Mouse (Mus musculus) hindbrain, embryonic 16.5 days (tissue): ENCODE results near the gene Arhgap23. TPM values are rescaled to one million over a fixed set of nuclear protein-coding genes. Genes with fewer than 3 reads are reported as not detected.

Source experiments
- ATAC-seq: fragments of 200-750 bp; cut with Nextera tagmentation; 2 replicates; pipeline ENCODE4 v1.8.0; 2017; ENCODE audit warnings: moderate TSS enrichment, moderate library complexity
- H3K27ac ChIP-seq: fragments of 300-500 bp; sonication (generic); 2 replicates; pipeline ENCODE4 v1.5.1; 2014; ENCODE audit warnings: low read depth, mild to moderate bottlenecking, control low read depth, low read length, moderate library complexity
- H3K27me3 ChIP-seq: fragments of 300-500 bp; sonication (generic); replicated peaks from 2 replicates; pipeline ENCODE4 v1.6.1; 2014; ENCODE audit warnings: low read length; ENCODE audit not compliant: control insufficient read depth, insufficient read depth
- H3K36me3 ChIP-seq: fragments of 300-500 bp; sonication (generic); 2 replicates; pipeline ENCODE4 v1.6.1; 2014; ENCODE audit warnings: mild to moderate bottlenecking, low read length, moderate library complexity, mixed read lengths; ENCODE audit not compliant: control insufficient read depth, insufficient read depth
- H3K4me1 ChIP-seq: fragments of 300-500 bp; sonication (generic); 2 replicates; pipeline ENCODE4 v1.6.1; 2014; ENCODE audit warnings: low read depth, low read length; ENCODE audit not compliant: control insufficient read depth, insufficient read depth
- H3K4me2 ChIP-seq: fragments of 300-500 bp; sonication (generic); 2 replicates; pipeline ENCODE4 v1.6.1; 2014; ENCODE audit warnings: mild to moderate bottlenecking, low read length, control low read depth, moderate library complexity
- H3K4me3 ChIP-seq: fragments of 300-500 bp; sonication (generic); 2 replicates; pipeline ENCODE4 v1.5.1; 2014; ENCODE audit warnings: mild to moderate bottlenecking, low read length, control low read depth, moderate library complexity
- H3K9ac ChIP-seq: fragments of 300-500 bp; sonication (generic); 2 replicates; pipeline ENCODE4 v1.6.1; 2014; ENCODE audit warnings: low read depth, mild to moderate bottlenecking, control low read depth, low read length, moderate library complexity
- H3K9me3 ChIP-seq: fragments of 300-500 bp; sonication (generic); 2 replicates; pipeline ENCODE4 v1.6.1; 2014; ENCODE audit warnings: mild to moderate bottlenecking, low read length, moderate library complexity; ENCODE audit not compliant: control insufficient read depth
- WGBS: fragments of 180-500 bp; shearing (Covaris S2); extraction: QIAGEN DNeasy Blood & Tissue Kit; methylation state at CpG from one replicate; pipeline ENCODE4 v1.1.7; 2014; 5-methylcytosine and 5-hydroxymethylcytosine counted together
- polyA plus RNA-seq: library from polyadenylated mRNA; unstranded; fragments of >200 nt; fragmentation: Nextera tagmentation; extraction: Ambion mirVana; gene quantifications from 2 replicates; pipeline ENCODE4 v1.2.1, GENCODE M21; 2015

Arhgap23 gene
- polyA plus RNA-seq, 1 experiment from 2014 or later, result 9.4 TPM

DNA sequence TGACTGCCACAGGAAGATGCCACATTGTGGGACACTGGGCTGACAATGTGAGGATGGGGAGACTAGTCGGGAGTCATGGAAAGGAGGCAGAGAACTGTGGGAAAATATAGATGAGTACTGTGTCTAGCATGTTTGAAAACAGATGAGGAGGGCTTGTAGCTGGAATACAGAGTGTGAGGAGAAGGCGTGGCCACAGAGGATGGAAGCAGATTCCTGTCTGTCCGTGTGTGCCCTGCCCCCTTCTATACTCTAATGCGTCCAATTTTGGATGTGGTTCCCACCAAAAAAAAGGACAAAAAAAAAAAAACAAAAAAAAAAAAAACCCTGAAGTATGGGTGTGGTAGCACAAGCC is 13.4 kb downstream of the Arhgap23 start:
- H3K27ac ChIP-seq, result peak overlapping the region; percentile 13
- no peaks in the 10 kb centered on the region for H3K9me3 ChIP-seq
- H3K27me3 ChIP-seq, result no peaks in the 10 kb centered on the region
- H3K4me3 ChIP-seq, result peak overlapping the region; percentile 40
- peak overlapping the region; percentile 69 for H3K4me2 ChIP-seq
- peak overlapping the region; percentile 42 for H3K9ac ChIP-seq
- H3K4me1 ChIP-seq, result peaks cover 11% of the 10 kb centered on the region
- no peak for ATAC-seq
- H3K36me3 ChIP-seq, result no peaks in the 10 kb centered on the region
- WGBS, result 56% methylated on average over 4 of the region's 4 CpGs

DNA sequence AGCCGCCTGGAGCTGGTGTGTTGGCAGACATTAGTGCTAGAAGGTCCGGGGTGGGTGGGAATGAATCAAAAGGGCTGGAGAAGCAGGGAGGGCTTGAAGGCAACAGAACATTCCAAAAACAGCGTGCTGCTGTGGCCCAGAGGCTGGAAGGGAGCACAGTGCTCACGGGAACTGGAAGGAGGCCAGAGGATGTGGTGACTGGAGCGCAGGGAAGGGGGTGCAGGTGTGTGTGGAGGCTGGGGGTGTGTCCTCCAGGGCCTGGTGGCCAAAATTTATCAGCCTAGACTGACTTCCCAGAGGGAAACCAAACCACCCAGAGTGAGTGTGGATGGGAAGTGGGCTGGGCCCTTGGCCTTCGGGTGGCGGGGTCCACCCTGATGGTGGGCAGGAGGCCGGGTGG is 14.3 kb downstream of the Arhgap23 start:
- no peaks in the 10 kb centered on the region for H3K36me3 ChIP-seq
- H3K27ac ChIP-seq, result no peak overlapping the region
- no peak overlapping the region for H3K9ac ChIP-seq
- WGBS, result 75% methylated on average over 8 of the region's 8 CpGs
- H3K27me3 ChIP-seq, result no peaks in the 10 kb centered on the region
- no peak overlapping the region for H3K4me3 ChIP-seq
- H3K4me2 ChIP-seq, result no peak overlapping the region
- peaks cover 11% of the 10 kb centered on the region for H3K4me1 ChIP-seq
- ATAC-seq, result no peak
- no peaks in the 10 kb centered on the region for H3K9me3 ChIP-seq

DNA sequence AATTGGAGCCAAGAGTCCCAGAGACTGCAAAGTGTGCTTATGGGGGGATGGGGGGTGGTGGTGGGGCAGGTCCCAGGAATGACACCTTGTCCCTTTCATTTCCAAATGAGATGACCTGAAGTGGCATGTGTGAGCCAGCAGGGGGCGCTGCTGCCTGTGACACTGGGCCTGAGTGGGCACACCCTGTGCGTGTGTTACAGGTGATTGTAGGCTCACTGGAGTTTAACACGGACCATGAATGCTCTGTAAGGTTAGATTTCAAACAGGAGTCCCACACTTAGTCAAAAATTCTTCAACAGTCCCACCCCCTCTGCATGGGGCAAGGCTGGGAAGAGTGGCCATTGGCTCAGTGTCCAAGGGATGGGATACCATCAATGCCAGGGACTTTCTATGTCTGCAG is 16.7 kb downstream of the Arhgap23 start:
- Histone ChIP-seq H3K9me3 (no peaks in the 10 kb centered on the region), H3K36me3 (no peaks in the 10 kb centered on the region), H3K9ac (no peak overlapping the region), H3K4me2 (no peak overlapping the region), H3K27ac (no peak overlapping the region), H3K4me3 (no peak overlapping the region), H3K4me1 (peaks cover 20% of the 10 kb centered on the region), H3K27me3 (no peaks in the 10 kb centered on the region)
- ATAC-seq, result no peak
- 28% methylated on average over 3 of the region's 3 CpGs for WGBS

GRCm38 (mm10) chr11:97432983-97433539 is 17.7 kb downstream of the Arhgap23 start:
- no peak for ATAC-seq
- Histone ChIP-seq H3K4me1 (peaks cover 14% of the 10 kb centered on the region), H3K27ac (no peak overlapping the region), H3K27me3 (no peaks in the 10 kb centered on the region), H3K36me3 (no peaks in the 10 kb centered on the region), H3K4me3 (no peak overlapping the region), H3K9ac (no peak overlapping the region), H3K9me3 (no peaks in the 10 kb centered on the region), H3K4me2 (no peak overlapping the region)
- whole genome bisulfite sequencing, result 89% methylated on average over 8 of the region's 8 CpGs

DNA sequence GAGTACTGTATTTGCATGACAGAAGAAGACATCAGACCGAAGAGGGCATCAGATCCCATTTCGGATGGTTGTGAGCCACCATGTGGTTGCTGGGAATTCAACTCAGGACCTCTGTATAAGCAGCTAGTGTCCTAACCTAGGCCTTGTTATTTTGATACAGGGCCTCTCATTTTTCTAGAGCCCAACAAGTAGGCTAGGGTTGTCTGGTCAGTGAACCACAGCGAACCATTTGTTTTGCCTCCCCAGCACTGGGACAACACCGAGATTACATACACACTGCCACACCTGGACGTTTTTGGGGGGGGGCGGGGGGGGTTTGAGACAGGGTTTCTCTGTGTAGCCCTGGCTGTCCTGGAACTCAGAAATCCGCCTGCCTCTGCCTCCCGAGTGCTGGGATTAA is 18.8 kb downstream of the Arhgap23 start:
- Histone ChIP-seq H3K27me3 (peaks cover 7% of the 10 kb centered on the region), H3K36me3 (no peaks in the 10 kb centered on the region), H3K9me3 (no peaks in the 10 kb centered on the region), H3K9ac (no peak overlapping the region), H3K4me1 (peaks cover 8% of the 10 kb centered on the region), H3K27ac (no peak overlapping the region), H3K4me3 (no peak overlapping the region), H3K4me2 (no peak overlapping the region)
- 79% methylated on average over 8 of the region's 8 CpGs for WGBS
- no peak for ATAC-seq

GRCm38 (mm10) chr11:97434704-97435454 is 19.5 kb downstream of the Arhgap23 start:
- peak overlapping the region; percentile 25 for H3K4me3 ChIP-seq
- peak; percentile 72 for ATAC-seq
- peak overlapping the region; percentile 47 for H3K4me2 ChIP-seq
- peaks cover 9% of the 10 kb centered on the region for H3K4me1 ChIP-seq
- H3K27ac ChIP-seq, result peak overlapping the region; percentile 58; the same call in 1 of the 2 replicates
- no peaks in the 10 kb centered on the region for H3K36me3 ChIP-seq
- 5% methylated on average over 15 of the region's 15 CpGs for WGBS
- H3K9ac ChIP-seq, result peak overlapping the region; percentile 38; the same call in 1 of the 2 replicates
- peaks cover 11% of the 10 kb centered on the region for H3K27me3 ChIP-seq
- H3K9me3 ChIP-seq, result no peaks in the 10 kb centered on the region

DNA sequence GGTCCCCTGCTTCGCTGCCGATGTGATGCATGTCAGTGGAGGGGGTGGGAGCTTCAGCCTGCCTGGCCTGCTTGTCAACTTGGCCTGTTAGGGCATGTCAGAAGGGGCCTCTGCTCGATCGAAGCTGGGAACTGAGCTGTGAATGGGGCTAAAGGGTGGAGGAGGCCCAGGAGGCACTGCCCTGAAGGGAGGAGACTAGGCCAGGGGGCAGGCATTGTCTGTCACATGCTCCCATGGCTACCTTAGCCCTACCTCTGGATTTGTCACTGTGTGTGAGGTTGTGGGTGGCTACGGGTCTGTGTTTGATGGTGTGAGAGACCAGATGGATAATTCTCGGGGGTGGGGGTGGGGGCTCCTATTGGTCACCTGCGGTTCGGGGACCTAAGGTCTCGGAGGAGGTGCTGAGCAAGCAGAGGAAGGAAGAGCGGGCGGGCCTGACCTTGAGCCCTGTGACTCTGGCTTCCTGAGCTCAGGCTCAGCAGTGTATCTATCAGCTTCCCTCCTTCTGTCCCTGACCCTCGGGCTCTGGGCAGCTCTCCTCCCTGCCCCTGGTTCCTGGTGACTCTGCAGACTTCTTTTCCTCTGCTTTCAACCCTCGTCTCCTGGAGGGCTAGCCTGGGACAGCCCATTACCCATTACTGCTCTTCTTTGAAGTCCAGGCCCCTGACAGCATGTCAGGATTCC is 20.6 kb downstream of the Arhgap23 start:
- Histone ChIP-seq H3K27me3 (peaks cover 11% of the 10 kb centered on the region), H3K27ac (peak overlapping the region; percentile 20; the same call in 1 of the 2 replicates), H3K4me1 (peaks cover 17% of the 10 kb centered on the region), H3K4me2 (no peak overlapping the region), H3K9me3 (no peaks in the 10 kb centered on the region), H3K9ac (no peak overlapping the region), H3K36me3 (no peaks in the 10 kb centered on the region), H3K4me3 (no peak overlapping the region)
- WGBS, result 61% methylated on average over 13 of the region's 13 CpGs
- ATAC-seq, result no peak

- Histone ChIP-seq H3K4me2 (no peak overlapping the region), H3K4me1 (peaks cover 30% of the 10 kb centered on the region), H3K27me3 (peaks cover 11% of the 10 kb centered on the region), H3K9me3 (no peaks in the 10 kb centered on the region), H3K9ac (no peak overlapping the region), H3K36me3 (no peaks in the 10 kb centered on the region), H3K4me3 (no peak overlapping the region), H3K27ac (0 out of 2 replicates have a peak overlapping the region, but pooled peaks have one; percentile 48)
- ATAC-seq, result no peak
- WGBS, result 7% methylated on average over 5 of the region's 5 CpGs
Observed at GRCm38 (mm10) chr11:97437745-97438144, 22.4 kb downstream of the Arhgap23 start.

- H3K9me3 ChIP-seq, result no peaks in the 10 kb centered on the region
- H3K4me1 ChIP-seq, result peaks cover 30% of the 10 kb centered on the region
- no peak overlapping the region for H3K4me2 ChIP-seq
- WGBS, result 60% methylated on average over 9 of the region's 9 CpGs
- ATAC-seq, result no peak
- H3K9ac ChIP-seq, result no peak overlapping the region
- peaks cover 11% of the 10 kb centered on the region for H3K27me3 ChIP-seq
- H3K36me3 ChIP-seq, result no peaks in the 10 kb centered on the region
- peak overlapping the region; percentile 34 for H3K27ac ChIP-seq
- no peak overlapping the region for H3K4me3 ChIP-seq
Observed at GRCm38 (mm10) chr11:97438868-97439267, 23.5 kb downstream of the Arhgap23 start.
